Mouse (Mus musculus) neural tube, embryonic 11.5 days (tissue): ENCODE data around the gene Cacybp. TPM values are rescaled to one million over a fixed set of nuclear protein-coding genes. Genes with fewer than 3 reads are reported as not detected.

Experiments used
- ATAC-seq: fragments of 200-750 bp; cut with Nextera tagmentation; 2 replicates; pipeline ENCODE4 v1.8.0; 2017; ENCODE audit warnings: moderate number of reproducible peaks, mild to moderate bottlenecking, moderate TSS enrichment, moderate library complexity; ENCODE audit not compliant: insufficient read depth, low FRiP score, low TSS enrichment
- DNase-seq: peaks from one replicate; pipeline ENCODE4 v3.0.0-alpha.2; 2015; ENCODE audit warnings: low spot score
- H3K27ac ChIP-seq: fragments of 300-500 bp; sonication (generic); 2 replicates; pipeline ENCODE4 v1.5.1; 2014; ENCODE audit warnings: low read depth, mild to moderate bottlenecking, low read length
- H3K27me3 ChIP-seq: fragments of 300-500 bp; sonication (generic); 2 replicates; pipeline ENCODE4 v1.6.1; 2014; ENCODE audit warnings: mild to moderate bottlenecking, low read length, mixed read lengths; ENCODE audit not compliant: control insufficient read depth, insufficient read depth
- H3K36me3 ChIP-seq: fragments of 300-500 bp; sonication (generic); 2 replicates; pipeline ENCODE4 v1.6.1; 2014; ENCODE audit warnings: mild to moderate bottlenecking, low read length, moderate library complexity, mixed read lengths; ENCODE audit not compliant: control insufficient read depth, insufficient read depth
- H3K4me1 ChIP-seq: fragments of 300-500 bp; sonication (generic); 2 replicates; pipeline ENCODE4 v1.6.1; 2014; ENCODE audit warnings: low read length, mixed read lengths; ENCODE audit not compliant: control insufficient read depth, insufficient read depth
- H3K4me2 ChIP-seq: fragments of 300-500 bp; sonication (generic); 2 replicates; pipeline ENCODE4 v1.6.1; 2014; ENCODE audit warnings: low read depth, mild to moderate bottlenecking, moderate library complexity
- H3K4me3 ChIP-seq: fragments of 300-500 bp; sonication (generic); 2 replicates; pipeline ENCODE4 v1.5.1; 2014; ENCODE audit warnings: low read depth, low read length
- H3K9ac ChIP-seq: fragments of 300-500 bp; sonication (generic); 2 replicates; pipeline ENCODE4 v1.6.1; 2014; ENCODE audit warnings: mild to moderate bottlenecking, low read length
- H3K9me3 ChIP-seq: fragments of 300-500 bp; sonication (generic); 2 replicates; pipeline ENCODE4 v1.6.1; 2016; ENCODE audit warnings: low read length; ENCODE audit not compliant: control insufficient read depth
- WGBS: fragments of 180-500 bp; shearing (Covaris S2); extraction: QIAGEN DNeasy Blood & Tissue Kit; methylation state at CpG from one replicate; pipeline ENCODE4 v1.1.7; 2014; 5-methylcytosine and 5-hydroxymethylcytosine counted together
- polyA plus RNA-seq: library from polyadenylated mRNA; unstranded; fragments of >200 nt; fragmentation: Nextera tagmentation; extraction: Ambion mirVana; gene quantifications from 2 replicates; pipeline ENCODE4 v1.2.1, GENCODE M21; 2014

The Cacybp gene
- polyA plus RNA-seq, 1 experiment from 2014 or later = 295 TPM

- H3K27me3 ChIP-seq = no peaks in the 10 kb centered on the region
- 74% methylated on average over 3 of the region's 3 CpGs for WGBS
- no peak overlapping the region for H3K9ac ChIP-seq
- DNase-seq (no peak), ATAC-seq (no peak)
- no peaks in the 10 kb centered on the region for H3K36me3 ChIP-seq
- no peaks in the 10 kb centered on the region for H3K4me1 ChIP-seq
- H3K27ac ChIP-seq = no peak overlapping the region
- H3K4me3 ChIP-seq = no peak overlapping the region
- no peaks in the 10 kb centered on the region for H3K9me3 ChIP-seq
- H3K4me2 ChIP-seq = no peak overlapping the region
Observed at GRCm38 (mm10) chr1:160232113-160232512, 19.4 kb upstream of the Cacybp start.

DNA sequence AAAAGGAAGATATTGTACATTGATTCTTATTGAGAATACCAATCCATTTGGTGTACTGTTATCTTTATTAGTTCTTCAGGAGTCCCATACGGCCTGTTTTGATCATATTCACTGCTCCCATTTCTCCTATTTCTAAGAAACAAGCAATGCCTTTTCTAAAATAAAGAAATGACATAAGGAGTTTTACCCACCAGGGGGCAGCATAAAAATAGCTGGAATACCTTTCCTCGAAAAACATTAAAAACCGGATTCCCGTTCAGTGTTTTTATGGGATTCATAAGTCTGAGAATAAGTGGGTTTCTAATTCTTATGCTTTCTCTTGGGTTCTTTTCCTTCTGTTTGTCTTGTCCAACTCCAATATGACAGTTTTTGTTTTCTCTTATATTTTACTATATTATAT is 18.3 kb upstream of the Cacybp start:
- H3K9me3 ChIP-seq = no peaks in the 10 kb centered on the region
- 62% methylated on average over 4 of the region's 4 CpGs for WGBS
- DNase-seq (no peak), ATAC-seq (no peak)
- H3K4me3 ChIP-seq = no peak overlapping the region
- H3K27ac ChIP-seq = no peak overlapping the region
- no peak overlapping the region for H3K4me2 ChIP-seq
- no peak overlapping the region for H3K9ac ChIP-seq
- H3K4me1 ChIP-seq = no peaks in the 10 kb centered on the region
- no peaks in the 10 kb centered on the region for H3K27me3 ChIP-seq
- no peaks in the 10 kb centered on the region for H3K36me3 ChIP-seq

- Histone ChIP-seq H3K4me2 (no peak overlapping the region), H3K9ac (no peak overlapping the region), H3K4me1 (no peaks in the 10 kb centered on the region), H3K27ac (no peak overlapping the region), H3K27me3 (no peaks in the 10 kb centered on the region), H3K9me3 (no peaks in the 10 kb centered on the region), H3K36me3 (no peaks in the 10 kb centered on the region), H3K4me3 (no peak overlapping the region)
- ATAC-seq = no peak
- no peak for DNase-seq
Observed at GRCm38 (mm10) chr1:160227850-160228249, 15.2 kb upstream of the Cacybp start.

DNA sequence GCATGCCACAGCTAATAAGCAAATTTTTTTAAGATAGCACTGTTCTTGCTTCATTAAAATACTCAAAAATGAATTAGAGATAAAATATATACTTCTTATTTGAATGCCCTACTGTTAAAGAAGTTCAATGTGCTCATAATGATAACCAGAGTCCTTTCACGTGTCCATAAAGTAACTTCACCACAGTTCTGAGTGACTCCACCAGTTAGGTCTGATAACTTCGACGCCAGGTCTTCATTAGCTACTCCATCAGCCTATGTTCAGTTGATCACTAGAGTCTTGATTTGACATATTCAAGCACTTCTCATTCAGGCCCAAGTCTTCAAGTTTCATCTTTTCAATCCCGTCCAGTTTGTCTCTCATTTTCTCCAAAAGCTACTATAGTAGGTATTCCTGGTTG is 14.5 kb upstream of the Cacybp start:
- DNase-seq (no peak), ATAC-seq (no peak)
- 88% methylated on average over 4 of the region's 4 CpGs for WGBS
- Histone ChIP-seq H3K27ac (no peak overlapping the region), H3K36me3 (no peaks in the 10 kb centered on the region), H3K27me3 (no peaks in the 10 kb centered on the region), H3K4me3 (no peak overlapping the region), H3K4me1 (no peaks in the 10 kb centered on the region), H3K9me3 (no peaks in the 10 kb centered on the region), H3K4me2 (no peak overlapping the region), H3K9ac (no peak overlapping the region)

DNA sequence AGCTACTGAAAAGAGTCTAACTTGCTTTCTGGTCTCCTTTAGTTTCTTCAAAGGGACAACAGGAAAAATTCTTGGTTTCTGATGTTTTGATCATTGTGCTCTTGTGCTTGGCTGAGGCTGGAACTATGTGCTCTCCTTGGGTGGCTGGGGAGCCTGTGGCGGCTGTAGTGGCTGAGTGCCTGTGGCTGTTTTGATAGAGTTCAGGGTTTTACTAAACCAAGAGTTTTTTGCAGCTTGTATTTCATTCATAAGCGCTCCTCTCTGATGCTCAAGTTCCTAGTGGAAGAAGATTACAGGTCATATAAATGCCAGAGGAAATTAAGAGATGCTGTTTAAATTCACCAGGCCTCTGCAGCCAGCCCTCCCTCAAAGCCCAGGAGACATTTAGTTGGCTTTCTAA is 11.4 kb upstream of the Cacybp start:
- Histone ChIP-seq H3K4me3 (no peak overlapping the region), H3K27me3 (no peaks in the 10 kb centered on the region), H3K4me1 (no peaks in the 10 kb centered on the region), H3K4me2 (no peak overlapping the region), H3K27ac (no peak overlapping the region), H3K9me3 (no peaks in the 10 kb centered on the region), H3K36me3 (no peaks in the 10 kb centered on the region), H3K9ac (no peak overlapping the region)
- 77% methylated on average over 2 of the region's 2 CpGs for WGBS
- ATAC-seq (no peak), DNase-seq (no peak)

DNA sequence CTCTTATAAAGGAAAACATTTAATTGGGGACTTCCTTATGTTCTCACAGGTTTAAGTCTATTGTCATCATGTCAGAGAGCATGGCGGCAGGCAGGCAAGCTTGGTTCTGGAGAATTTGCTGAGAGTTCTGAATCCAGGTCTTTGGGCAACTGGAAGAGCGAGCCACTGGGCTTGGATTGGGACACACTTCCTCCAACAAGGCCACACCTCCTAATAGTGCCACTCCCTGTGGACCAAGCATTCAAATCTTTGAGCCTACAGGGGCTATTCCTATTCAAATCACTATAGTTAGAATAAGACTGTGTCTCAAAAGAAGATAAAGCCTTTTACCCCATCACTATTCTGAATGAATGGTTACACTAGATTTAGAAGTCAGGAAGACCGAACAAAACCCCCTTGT is 5.2 kb upstream of the Cacybp start:
- ATAC-seq (no peak), DNase-seq (no peak)
- WGBS = 87% methylated on average over 3 of the region's 3 CpGs
- Histone ChIP-seq H3K9ac (no peak overlapping the region), H3K9me3 (no peaks in the 10 kb centered on the region), H3K4me2 (no peak overlapping the region), H3K4me1 (no peaks in the 10 kb centered on the region), H3K4me3 (no peak overlapping the region), H3K27ac (no peak overlapping the region), H3K36me3 (no peaks in the 10 kb centered on the region), H3K27me3 (no peaks in the 10 kb centered on the region)

GRCm38 (mm10) chr1:160214171-160214570 is 1.5 kb upstream of the Cacybp start:
- WGBS = 61% methylated on average over 7 of the region's 7 CpGs
- H3K4me2 ChIP-seq = no peak overlapping the region
- H3K9me3 ChIP-seq = no peaks in the 10 kb centered on the region
- peaks cover 16% of the 10 kb centered on the region for H3K4me1 ChIP-seq
- no peaks in the 10 kb centered on the region for H3K27me3 ChIP-seq
- no peak overlapping the region for H3K9ac ChIP-seq
- no peak overlapping the region for H3K4me3 ChIP-seq
- no peak overlapping the region for H3K27ac ChIP-seq
- ATAC-seq (no peak), DNase-seq (no peak)
- H3K36me3 ChIP-seq = no peaks in the 10 kb centered on the region

- Histone ChIP-seq H3K4me1 (peaks cover 16% of the 10 kb centered on the region), H3K4me2 (peak overlapping the region; percentile 69), H3K4me3 (peak overlapping the region; percentile 89), H3K9ac (peak overlapping the region; percentile 94), H3K9me3 (no peaks in the 10 kb centered on the region), H3K36me3 (no peaks in the 10 kb centered on the region), H3K27me3 (no peaks in the 10 kb centered on the region), H3K27ac (peak overlapping the region; percentile 98)
- under 1% methylated on average over 44 of the region's 45 CpGs for WGBS
- peak; percentile 78 for ATAC-seq
- no peak for DNase-seq
Observed at GRCm38 (mm10) chr1:160212123-160212691, 468 bp downstream of the Cacybp start.

- Histone ChIP-seq H3K36me3 (no peaks in the 10 kb centered on the region; the same call in 1 of the 2 replicates), H3K27me3 (no peaks in the 10 kb centered on the region), H3K9me3 (no peaks in the 10 kb centered on the region), H3K4me3 (peak overlapping the region; percentile 89), H3K27ac (0 out of 2 replicates have a peak overlapping the region, but pooled peaks have one; percentile 98), H3K4me2 (peak overlapping the region; percentile 69), H3K4me1 (peaks cover 16% of the 10 kb centered on the region), H3K9ac (peak overlapping the region; percentile 94)
- DNase-seq (no peak), ATAC-seq (no peak)
- 2% methylated on average over 8 of the region's 8 CpGs for WGBS
Observed at GRCm38 (mm10) chr1:160211597-160212122, 1.0 kb downstream of the Cacybp start.
